24 mouse cellular contexts compared by ENCODE assay signal in genomic region chr16:86404309-86404708, GRCm38 (mm10).
DNase-seq lines count a peak whose midpoint lies in the region; ATAC-seq and TF ChIP-seq lines count a peak whose summit lies in the region.
"Had no signal": no experiment of that assay in that cellular context is flagged by ENCODE, and none has a peak within 500 bp of the region (broad histone marks: within the 10 kb centered on the region; RNA-seq: fewer than 3 reads in every experiment).

No protein-coding gene starts in this region.

- CTCF ChIA-PET in Patski (lab: Charles Lee) = interaction anchor here (1.8 to 2.0 kb wide), 2 partner anchors 10 to 597 kb away, joined by 4 to 5 read pairs; no protein-coding TSS in a partner anchor

- H3K9me3 ChIP-seq in kidney, embryonic 14.5 days (ENCODE audit: control insufficient read depth, low read length) = no peaks in the 10 kb centered on the region
- H3K9me3 ChIP-seq: embryonic facial prominence, embryonic 12.5 days; embryonic facial prominence, embryonic 15.5 days; heart, embryonic 12.5 days; heart, embryonic 15.5 days; hindbrain, embryonic 10.5 days; hindbrain, embryonic 13.5 days had no signal

- TF ChIP-seq CTCF in Patski (IDR thresholded peaks at IDR 0.05) = no peak

- ATAC-seq in kidney, embryonic 14.5 days (ENCODE audit: low FRiP score, low TSS enrichment) = no peak; the same call in 1 of the 2 replicates
- ATAC-seq in Patski = peak; percentile 54
- ATAC-seq: forebrain, embryonic 14.5 days; forebrain, postnatal 0 days had no signal

- in situ Hi-C loops in Patski (cut with MboI; ENCODE audit: low pct_unique_long_range_greater_than_20kb) = loop anchor here (5.0 to 10.0 kb wide), 2 partner anchors 57 to 510 kb away; no protein-coding TSS in a partner anchor

- H3K4me2 ChIP-seq in kidney, embryonic 14.5 days (replicated peaks; ENCODE audit: low read depth, low read length) = no peak overlapping the region
- H3K4me2 ChIP-seq: embryonic facial prominence, embryonic 12.5 days; embryonic facial prominence, embryonic 15.5 days; heart, embryonic 12.5 days; heart, embryonic 15.5 days; hindbrain, embryonic 13.5 days had no signal

- POLR2A ChIA-PET in Patski (lab: Charles Lee) = no interaction called here

- H3K4me3 ChIP-seq in kidney, embryonic 14.5 days (ENCODE audit: low read length) = no peak overlapping the region
- H3K4me3 ChIP-seq: embryonic facial prominence, embryonic 12.5 days; embryonic facial prominence, embryonic 15.5 days; heart, embryonic 12.5 days; heart, embryonic 15.5 days; hindbrain, embryonic 10.5 days; hindbrain, embryonic 13.5 days had no signal

- H3K4me1 ChIP-seq in kidney, embryonic 14.5 days (ENCODE audit: control insufficient read depth, insufficient read depth, low read length) = no peaks in the 10 kb centered on the region
- H3K4me1 ChIP-seq: embryonic facial prominence, embryonic 12.5 days; embryonic facial prominence, embryonic 15.5 days; heart, embryonic 12.5 days; heart, embryonic 15.5 days; hindbrain, embryonic 10.5 days; hindbrain, embryonic 13.5 days had no signal

- no peak overlapping the region for H3K9ac ChIP-seq in kidney, embryonic 14.5 days (ENCODE audit: low read depth, low read length)
- H3K9ac ChIP-seq: embryonic facial prominence, embryonic 12.5 days; embryonic facial prominence, embryonic 15.5 days; forebrain, postnatal 0 days; heart, embryonic 12.5 days; heart, embryonic 15.5 days; hindbrain, embryonic 13.5 days had no signal

- 57% methylated on average over 2 of the region's 2 CpGs for WGBS in kidney, embryonic 14.5 days

- no peaks in the 10 kb centered on the region for H3K27me3 ChIP-seq in kidney, embryonic 14.5 days (ENCODE audit: control insufficient read depth, insufficient read depth, low read length)
- H3K27me3 ChIP-seq in Patski = no peaks in the 10 kb centered on the region
- H3K27me3 ChIP-seq: embryonic facial prominence, embryonic 12.5 days; embryonic facial prominence, embryonic 15.5 days; heart, embryonic 12.5 days; heart, embryonic 15.5 days; hindbrain, embryonic 13.5 days had no signal

- H3K27ac ChIP-seq in kidney, embryonic 14.5 days (ENCODE audit: low read depth, low read length) = no peak overlapping the region
- H3K27ac ChIP-seq: embryonic facial prominence, embryonic 12.5 days; embryonic facial prominence, embryonic 15.5 days; heart, embryonic 15.5 days; hindbrain, embryonic 10.5 days; hindbrain, embryonic 13.5 days had no signal

- no peaks in the 10 kb centered on the region for H3K36me3 ChIP-seq in kidney, embryonic 14.5 days (ENCODE audit: control insufficient read depth, insufficient read depth, low read length)
- H3K36me3 ChIP-seq: embryonic facial prominence, embryonic 12.5 days; embryonic facial prominence, embryonic 15.5 days; heart, embryonic 12.5 days; heart, embryonic 15.5 days; hindbrain, embryonic 10.5 days; hindbrain, embryonic 13.5 days had no signal

- peak; percentile 35 for DNase-seq in kidney, adult 11 months
- peak; percentile 57 for DNase-seq in kidney, adult 9 months
- DNase-seq in kidney, adult 18-20 months = no peak
- DNase-seq in Patski (ENCODE audit: low read depth, low spot score) = no peak
- DNase-seq in kidney, postnatal 36 days = peak; percentile 14 to 45
- DNase-seq in frontal cortex, adult 2 months (ENCODE audit: extremely low spot score in 1 of 2, low spot score in 1 of 2) = no peak
- DNase-seq: adrenal gland, postnatal 10 days; adrenal gland, postnatal 36 days; cerebellum, adult 18-20 months; cerebellum, adult 9-10 months; cerebellum, postnatal 14 days; forebrain, postnatal 0 days; gastrocnemius, postnatal 25 days; heart, adult 18-20 months; heart, postnatal 10 days; heart, postnatal 36 days had no signal

Comparison
In these comparisons a context has a peak if more than half of its experiments do, and no peak if none do; other contexts are left out.
1. DNase-seq: peak in kidney, adult 11 months (single experiment), kidney, adult 9 months (single experiment) and kidney, postnatal 36 days (2 of 2); none in kidney, adult 18-20 months (single experiment), Patski (single experiment) and frontal cortex, adult 2 months (0 of 2).